Mouse (Mus musculus) liver, embryonic 16.5 days (tissue): ENCODE results near the gene Nrg3. TPM values are rescaled to one million over a fixed set of nuclear protein-coding genes. Genes with fewer than 3 reads are reported as not detected.

Source experiments
- ATAC-seq: fragments of 200-750 bp; cut with Nextera tagmentation; 2 replicates; pipeline ENCODE4 v1.8.0; 2017; ENCODE audit warnings: low read depth, mild to moderate bottlenecking, moderate number of reproducible peaks, moderate library complexity
- H3K27ac ChIP-seq: fragments of 300-500 bp; sonication (generic); 2 replicates; pipeline ENCODE4 v1.5.1; 2014; ENCODE audit warnings: mild to moderate bottlenecking, low read length
- H3K27me3 ChIP-seq: fragments of 300-500 bp; sonication (generic); 2 replicates; pipeline ENCODE4 v1.6.1; 2014; ENCODE audit warnings: low read depth, low read length, mixed read lengths; ENCODE audit not compliant: control insufficient read depth, insufficient read depth
- H3K36me3 ChIP-seq: fragments of 300-500 bp; sonication (generic); 2 replicates; pipeline ENCODE4 v1.6.1; 2014; ENCODE audit warnings: mild to moderate bottlenecking; ENCODE audit not compliant: control insufficient read depth, insufficient read depth
- H3K4me1 ChIP-seq: fragments of 300-500 bp; sonication (generic); 2 replicates; pipeline ENCODE4 v1.6.1; 2014; ENCODE audit warnings: low read depth, low read length, mixed read lengths; ENCODE audit not compliant: control insufficient read depth
- H3K4me2 ChIP-seq: fragments of 300-500 bp; sonication (generic); 2 replicates; pipeline ENCODE4 v1.6.1; 2014; ENCODE audit warnings: low read depth, low read length, mixed read lengths
- H3K4me3 ChIP-seq: fragments of 300-500 bp; sonication (generic); 2 replicates; pipeline ENCODE4 v1.5.1; 2014; ENCODE audit warnings: low read depth, mild to moderate bottlenecking, low read length
- H3K9ac ChIP-seq: fragments of 300-500 bp; sonication (generic); 2 replicates; pipeline ENCODE4 v1.6.1; 2014; ENCODE audit warnings: low read depth, low read length
- H3K9me3 ChIP-seq: fragments of 300-500 bp; sonication (generic); replicated peaks from 2 replicates; pipeline ENCODE4 v1.6.1; 2016; ENCODE audit warnings: low read length; ENCODE audit not compliant: control insufficient read depth
- WGBS: fragments of 180-500 bp; shearing (Covaris S2); extraction: QIAGEN DNeasy Blood & Tissue Kit; methylation state at CpG from one replicate; pipeline ENCODE4 v1.1.7; 2014; ENCODE audit not compliant: insufficient replicate concordance; 5-methylcytosine and 5-hydroxymethylcytosine counted together
- polyA plus RNA-seq: library from polyadenylated mRNA; unstranded; fragments of >200 nt; fragmentation: Nextera tagmentation; extraction: Ambion mirVana; gene quantifications from 2 replicates; pipeline ENCODE4 v1.2.1, GENCODE M21; 2015

Gene Nrg3
- polyA plus RNA-seq, 1 experiment from 2014 or later, result not detected

DNA sequence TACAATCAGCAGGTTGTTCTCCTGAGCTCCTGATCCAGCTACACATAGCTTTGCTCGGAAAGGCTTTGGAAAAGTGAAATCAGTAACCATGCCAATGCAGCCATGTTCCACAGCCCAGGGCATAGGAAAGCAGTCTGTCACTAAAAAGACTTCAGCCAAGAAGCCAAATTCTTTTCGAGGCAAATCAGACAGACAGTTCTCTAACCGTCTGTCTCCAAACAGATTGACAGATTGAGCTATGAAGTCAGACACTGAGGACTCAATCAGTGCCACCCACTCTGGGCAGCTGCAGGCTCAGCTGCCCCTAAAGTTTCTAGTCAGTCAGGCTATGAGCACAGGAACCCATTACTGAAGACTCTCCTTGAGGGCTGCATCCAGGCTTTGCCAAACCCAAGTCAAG is 429.1 kb downstream of the Nrg3 start:
- H3K4me2 ChIP-seq, result no peak overlapping the region
- no peak for ATAC-seq
- no peaks in the 10 kb centered on the region for H3K36me3 ChIP-seq
- no peak overlapping the region for H3K4me3 ChIP-seq
- H3K9me3 ChIP-seq, result no peaks in the 10 kb centered on the region
- no peaks in the 10 kb centered on the region for H3K27me3 ChIP-seq
- no peak overlapping the region for H3K9ac ChIP-seq
- no peaks in the 10 kb centered on the region for H3K4me1 ChIP-seq
- WGBS, result 41% methylated on average over 3 of the region's 3 CpGs
- H3K27ac ChIP-seq, result no peak overlapping the region

DNA sequence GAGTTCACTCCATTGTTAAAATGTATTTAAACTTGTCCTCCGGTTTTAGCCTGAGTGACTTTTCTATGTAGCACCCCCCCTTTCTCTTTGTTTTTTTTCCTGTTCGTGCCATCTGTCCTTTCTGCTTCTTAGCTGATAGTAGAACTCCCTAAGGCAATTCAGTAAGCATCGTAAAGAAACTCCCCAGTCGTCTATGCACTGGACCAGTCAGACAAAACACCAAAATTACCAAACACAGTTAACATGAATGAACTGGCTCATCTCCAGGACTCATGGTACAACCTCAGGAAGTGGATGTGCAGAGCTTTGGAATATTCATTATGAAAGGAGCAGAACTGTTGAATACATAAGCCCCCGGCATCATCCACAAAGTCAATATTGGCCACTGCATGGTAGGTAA is 429.5 kb downstream of the Nrg3 start:
- WGBS, result 51% methylated on average over 5 of the region's 5 CpGs
- Histone ChIP-seq H3K4me1 (no peaks in the 10 kb centered on the region), H3K4me2 (no peak overlapping the region), H3K27ac (no peak overlapping the region), H3K27me3 (no peaks in the 10 kb centered on the region), H3K9ac (no peak overlapping the region), H3K4me3 (no peak overlapping the region), H3K36me3 (no peaks in the 10 kb centered on the region), H3K9me3 (no peaks in the 10 kb centered on the region)
- ATAC-seq, result no peak

DNA sequence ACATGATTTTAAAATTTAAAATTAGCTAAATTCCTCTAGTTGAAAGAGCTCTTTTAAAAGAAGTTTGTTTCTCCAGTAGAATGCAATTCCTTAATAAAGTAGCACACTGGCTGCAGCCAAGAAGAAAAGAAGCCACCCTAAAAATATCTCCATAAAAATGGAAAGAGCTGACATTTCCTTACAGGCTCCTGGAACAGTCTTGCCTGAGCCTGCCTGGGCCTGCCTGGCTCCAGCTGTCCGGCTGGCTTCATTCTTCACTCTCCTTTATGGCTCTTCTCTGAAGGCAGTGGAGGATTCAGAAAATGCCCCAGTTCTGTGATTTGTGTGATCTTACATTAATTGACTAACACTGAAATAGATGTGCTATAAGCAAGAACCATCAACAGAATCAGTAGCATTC is 433.8 kb downstream of the Nrg3 start:
- Histone ChIP-seq H3K4me1 (no peaks in the 10 kb centered on the region), H3K9me3 (no peaks in the 10 kb centered on the region), H3K4me2 (no peak overlapping the region), H3K36me3 (no peaks in the 10 kb centered on the region), H3K4me3 (no peak overlapping the region), H3K27me3 (no peaks in the 10 kb centered on the region), H3K27ac (no peak overlapping the region), H3K9ac (no peak overlapping the region)
- ATAC-seq, result no peak
- 67% methylated on average over 1 of the region's 1 CpGs for WGBS

DNA sequence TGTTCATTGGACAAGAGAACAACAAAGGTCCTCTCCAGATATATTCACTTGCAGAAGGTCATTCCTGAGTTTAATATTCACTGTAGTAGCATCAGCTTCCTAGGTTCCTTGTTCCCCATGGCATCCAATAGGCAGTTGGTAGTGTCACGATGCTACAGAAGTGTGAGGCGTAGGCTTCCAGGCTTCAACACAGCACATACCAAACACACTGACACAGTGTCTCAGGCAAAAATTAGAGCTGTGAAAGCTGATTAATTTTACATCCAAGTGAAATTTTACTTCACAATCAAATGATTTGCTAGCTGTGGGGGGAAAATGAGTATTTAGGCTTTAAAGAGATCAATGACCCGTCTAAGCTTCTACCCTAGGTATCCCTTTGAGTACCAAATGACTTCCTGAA is 438.4 kb downstream of the Nrg3 start:
- Histone ChIP-seq H3K4me1 (no peaks in the 10 kb centered on the region), H3K4me2 (no peak overlapping the region), H3K4me3 (no peak overlapping the region), H3K36me3 (no peaks in the 10 kb centered on the region), H3K27ac (no peak overlapping the region), H3K9ac (no peak overlapping the region), H3K9me3 (no peaks in the 10 kb centered on the region), H3K27me3 (no peaks in the 10 kb centered on the region)
- 70% methylated on average over 3 of the region's 3 CpGs for WGBS
- no peak for ATAC-seq

DNA sequence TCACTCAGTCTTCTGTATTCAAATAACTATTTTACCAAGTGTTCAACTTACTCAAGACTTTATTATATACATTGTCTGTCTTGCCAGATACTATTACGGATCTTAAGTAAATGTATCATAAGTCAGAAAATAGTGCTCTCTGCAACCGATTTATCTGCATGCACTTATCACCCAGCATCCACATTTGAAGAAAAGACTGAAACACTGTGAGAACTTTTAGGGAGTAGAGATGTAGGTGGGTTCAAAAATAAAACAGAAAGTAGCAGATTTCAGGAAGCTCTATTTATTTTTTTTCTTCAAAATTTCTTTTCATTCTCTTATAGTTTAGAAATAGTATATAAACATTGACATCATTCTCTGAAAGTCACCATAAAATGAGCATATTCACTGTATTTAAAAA is 449.8 kb downstream of the Nrg3 start:
- 61% methylated on average over 2 of the region's 2 CpGs for WGBS
- H3K9me3 ChIP-seq, result no peaks in the 10 kb centered on the region
- no peak overlapping the region for H3K9ac ChIP-seq
- no peak overlapping the region for H3K4me3 ChIP-seq
- no peak for ATAC-seq
- H3K27me3 ChIP-seq, result no peaks in the 10 kb centered on the region
- H3K4me1 ChIP-seq, result no peaks in the 10 kb centered on the region
- H3K4me2 ChIP-seq, result no peak overlapping the region
- H3K36me3 ChIP-seq, result no peaks in the 10 kb centered on the region
- H3K27ac ChIP-seq, result no peak overlapping the region

DNA sequence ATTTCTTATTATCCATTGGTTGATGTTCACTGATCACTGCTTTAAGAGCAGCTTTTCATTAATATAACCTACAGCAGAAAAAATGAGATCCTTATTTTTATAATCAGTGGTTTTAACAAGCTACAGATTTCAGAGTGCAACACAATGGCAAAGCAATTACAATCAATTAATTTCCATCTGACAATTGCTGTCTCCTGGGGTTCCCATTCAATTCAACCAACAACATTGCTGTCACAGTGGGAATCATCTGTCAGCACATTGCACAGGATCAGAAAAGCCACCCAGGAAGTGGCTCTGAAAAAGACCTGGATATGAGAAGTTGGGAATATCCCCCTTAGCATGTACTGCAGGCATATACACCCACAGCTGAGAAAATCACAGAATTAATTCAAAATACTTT is 458.8 kb downstream of the Nrg3 start:
- ATAC-seq, result no peak
- H3K36me3 ChIP-seq, result no peaks in the 10 kb centered on the region
- no peaks in the 10 kb centered on the region for H3K9me3 ChIP-seq
- no peak overlapping the region for H3K9ac ChIP-seq
- H3K27me3 ChIP-seq, result no peaks in the 10 kb centered on the region
- no peak overlapping the region for H3K4me3 ChIP-seq
- no peak overlapping the region for H3K27ac ChIP-seq
- H3K4me2 ChIP-seq, result no peak overlapping the region
- no peaks in the 10 kb centered on the region for H3K4me1 ChIP-seq

DNA sequence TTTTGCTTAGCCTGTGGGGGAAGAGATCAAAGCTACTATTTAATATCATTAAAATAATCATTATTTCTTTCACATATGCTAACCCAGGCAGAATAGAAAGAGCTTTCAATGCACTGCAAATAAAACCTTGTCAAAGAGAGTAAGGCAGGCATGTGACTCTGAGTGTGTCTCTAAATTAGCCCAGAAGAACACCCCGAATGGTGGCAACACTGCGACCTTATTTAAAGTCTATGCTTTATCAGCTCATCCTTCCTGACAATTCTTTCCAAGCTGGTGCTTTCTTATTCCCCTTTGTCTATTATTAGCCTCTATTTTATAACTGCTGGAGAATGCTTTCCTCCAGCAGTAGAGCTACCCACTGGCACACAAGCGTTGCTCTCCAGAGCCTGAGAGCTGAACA is 475.0 kb downstream of the Nrg3 start:
- no peaks in the 10 kb centered on the region for H3K4me1 ChIP-seq
- no peak overlapping the region for H3K4me2 ChIP-seq
- H3K27ac ChIP-seq, result no peak overlapping the region
- H3K9me3 ChIP-seq, result no peaks in the 10 kb centered on the region
- no peaks in the 10 kb centered on the region for H3K36me3 ChIP-seq
- no peak overlapping the region for H3K9ac ChIP-seq
- no peak overlapping the region for H3K4me3 ChIP-seq
- ATAC-seq, result no peak
- 62% methylated on average over 3 of the region's 3 CpGs for WGBS
- H3K27me3 ChIP-seq, result no peaks in the 10 kb centered on the region

DNA sequence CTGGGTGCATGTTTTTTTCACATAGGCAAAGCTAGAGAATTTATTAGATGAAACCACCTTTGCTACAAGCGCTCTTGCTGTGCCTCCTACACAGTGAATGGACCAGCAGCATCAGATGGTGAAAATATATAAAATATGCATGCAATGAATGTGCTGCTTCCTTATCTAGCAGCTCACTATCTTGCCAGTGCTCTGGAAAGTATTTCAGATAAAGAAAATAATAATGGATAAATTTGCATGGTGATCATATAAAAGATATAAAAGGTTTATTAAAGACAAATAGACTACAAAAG is 480.4 kb downstream of the Nrg3 start:
- Histone ChIP-seq H3K4me1 (no peaks in the 10 kb centered on the region), H3K4me3 (no peak overlapping the region), H3K27ac (no peak overlapping the region), H3K4me2 (no peak overlapping the region), H3K9me3 (no peaks in the 10 kb centered on the region), H3K9ac (no peak overlapping the region), H3K27me3 (no peaks in the 10 kb centered on the region), H3K36me3 (no peaks in the 10 kb centered on the region)
- no peak for ATAC-seq
- WGBS, result 72% methylated on average over 1 of the region's 1 CpGs

DNA sequence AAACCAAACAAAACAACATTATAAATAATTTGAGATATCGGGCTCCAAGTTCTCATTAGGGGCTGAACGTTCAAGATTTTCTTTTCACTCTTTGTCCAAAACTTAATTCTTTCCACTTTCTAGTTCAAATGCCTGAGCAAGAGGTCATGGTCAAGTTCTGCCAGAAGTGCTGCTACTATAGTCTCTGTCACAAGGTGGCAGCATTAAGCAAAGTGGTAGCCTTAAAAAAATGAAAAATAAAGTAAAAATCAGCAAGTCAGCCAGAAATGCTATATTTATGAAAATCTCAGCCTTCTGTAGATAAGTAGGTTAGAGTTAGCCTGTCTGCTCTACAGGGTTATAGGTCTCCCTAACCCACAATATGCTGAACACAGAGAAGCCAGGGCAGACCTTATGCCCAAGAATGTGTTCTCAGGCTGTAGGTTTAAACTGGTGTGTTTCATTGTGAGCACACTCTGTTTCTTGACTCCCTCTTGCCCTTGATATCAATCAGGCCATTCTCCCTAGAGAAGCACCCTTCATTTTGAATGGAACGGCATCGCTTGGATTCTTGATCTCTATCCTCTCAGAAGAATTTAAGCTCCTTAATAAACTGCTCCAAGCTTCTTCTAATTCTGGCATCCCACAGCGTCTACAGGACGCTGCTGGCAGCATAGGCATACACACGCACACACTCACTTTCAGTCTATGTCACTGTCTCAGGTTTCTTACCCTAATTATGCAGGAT is 480.9 kb downstream of the Nrg3 start:
- Histone ChIP-seq H3K9me3 (no peaks in the 10 kb centered on the region), H3K36me3 (no peaks in the 10 kb centered on the region), H3K27me3 (no peaks in the 10 kb centered on the region), H3K4me2 (no peak overlapping the region), H3K4me1 (no peaks in the 10 kb centered on the region), H3K27ac (no peak overlapping the region), H3K4me3 (no peak overlapping the region), H3K9ac (no peak overlapping the region)
- 63% methylated on average over 7 of the region's 7 CpGs for WGBS
- ATAC-seq, result no peak
